Mouse (Mus musculus) gastrocnemius, adult 8-10 months (tissue): ENCODE measurements around the gene Slc16a13. TPM values are rescaled to one million over a fixed set of nuclear protein-coding genes. Genes with fewer than 3 reads are reported as not detected.

Experiments
- DNase-seq, 2 experiments: peaks; one replicate each; pipeline ENCODE4 v3.0.0; 2022; ENCODE audit warnings: low spot score in 2 of 2
- total RNA-seq, 4 experiments: library from RNA; stranded (reverse); gene quantifications; 2 replicates each; pipeline ENCODE4 v1.2.4; 2022

The Slc16a13 gene
- total RNA-seq, 4 experiments from 2014 or later = 0.13 to 0.89 (median 0.35) TPM

- no peak for DNase-seq
These were observed 8.4 kb downstream of the Slc16a13 start, which contains the start of gene Slc16a11 for GRCm38 (mm10) chr11:70212423-70212822. Gene Slc16a11, plus strand, starts transcription at chr11:70212752.

GRCm38 (mm10) chr11:70211972-70212371 is 8.9 kb downstream of the Slc16a13 start:
- DNase-seq = no peak

GRCm38 (mm10) chr11:70210681-70211080 is 10.2 kb downstream of the Slc16a13 start:
- DNase-seq = no peak

- no peak for DNase-seq
These were observed 12.0 kb downstream of the Slc16a13 start for GRCm38 (mm10) chr11:70208778-70209388.

DNA sequence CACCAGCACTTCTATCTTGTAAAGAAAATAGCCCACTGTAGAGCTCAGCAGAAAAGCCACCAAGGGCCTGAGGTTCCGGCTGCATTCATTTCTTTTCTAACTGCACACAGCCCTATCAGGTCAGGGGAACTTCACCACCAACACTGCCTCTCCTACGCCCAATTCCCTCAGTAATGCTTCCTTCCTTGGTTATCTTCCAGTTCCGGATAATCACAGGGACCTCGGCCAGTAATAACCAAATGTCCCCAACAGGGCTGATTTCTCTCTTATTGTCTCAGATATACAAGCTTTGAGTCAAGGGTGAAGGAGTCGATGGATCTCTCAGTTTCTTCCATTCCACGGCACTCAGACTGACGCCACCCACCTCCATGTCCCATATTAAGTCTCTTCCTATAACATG is 13.6 kb downstream of the Slc16a13 start:
- DNase-seq = no peak

DNA sequence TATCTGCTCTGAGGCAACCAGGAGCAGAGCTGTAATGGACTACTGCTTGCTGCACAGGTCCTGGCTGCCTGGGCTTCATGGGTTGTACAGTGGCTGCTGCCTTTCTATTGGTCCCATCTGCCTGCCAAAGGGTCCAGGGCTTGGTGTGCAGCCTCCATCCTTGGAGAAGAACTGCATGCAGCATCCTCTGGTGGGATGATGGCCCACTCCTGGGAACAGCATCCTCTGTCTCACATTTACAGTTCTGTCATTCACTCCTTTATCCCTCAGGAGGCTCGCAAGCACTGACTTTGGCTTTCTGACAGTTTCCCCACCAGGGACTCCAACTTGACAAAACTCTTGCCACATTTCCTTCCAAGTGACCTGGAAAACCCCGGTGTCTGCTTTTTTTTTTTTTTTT is 14.1 kb downstream of the Slc16a13 start:
- no peak for DNase-seq

DNA sequence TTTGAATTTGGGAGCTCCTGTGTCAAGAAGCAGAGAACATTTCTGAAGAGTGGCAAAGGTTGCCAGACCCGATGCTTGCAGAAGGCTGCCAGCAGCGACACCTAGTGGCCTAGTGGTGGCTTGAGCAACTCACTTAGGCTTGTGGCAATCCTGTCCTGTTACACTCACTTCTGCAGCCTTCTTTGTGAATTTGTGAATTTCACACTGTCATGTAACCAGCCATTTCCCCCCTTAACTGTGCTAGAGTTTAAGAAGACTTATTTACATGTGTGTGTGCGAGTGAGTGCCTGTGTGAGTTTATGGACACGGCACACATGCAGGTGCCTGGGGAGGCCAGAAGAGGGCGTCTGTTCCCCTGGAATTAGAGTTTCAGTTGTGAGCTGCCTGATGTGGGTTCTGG is 19.2 kb downstream of the Slc16a13 start:
- peak; percentile 57 to 66 for DNase-seq

- DNase-seq = no peak
These were observed 20.7 kb downstream of the Slc16a13 start for GRCm38 (mm10) chr11:70200036-70200608.

GRCm38 (mm10) chr11:70199107-70199506 is 21.8 kb downstream of the Slc16a13 start:
- DNase-seq = no peak

GRCm38 (mm10) chr11:70198332-70198731 is 22.5 kb downstream of the Slc16a13 start:
- DNase-seq = no peak

GRCm38 (mm10) chr11:70193354-70194285 is 27.2 kb downstream of the Slc16a13 start:
- DNase-seq = no peak

DNA sequence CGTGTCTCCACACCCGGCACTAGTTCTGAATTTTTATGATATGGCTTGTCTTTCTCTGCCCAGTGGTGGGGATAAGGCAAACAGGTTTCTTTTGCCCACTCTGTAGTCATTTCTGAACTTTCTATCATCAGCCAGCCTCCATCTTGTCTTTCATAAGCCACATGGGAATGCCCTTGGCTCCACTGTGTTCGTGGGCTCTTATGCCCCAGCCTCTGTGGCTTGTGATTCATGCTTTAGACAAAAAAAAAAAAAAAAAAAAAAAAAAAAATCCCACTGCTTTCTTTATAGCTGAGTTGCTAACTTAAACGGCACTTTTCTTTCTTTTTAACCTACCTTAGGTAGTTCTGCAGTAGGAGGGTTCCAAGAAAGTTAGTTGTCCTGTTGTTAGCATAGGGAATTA is 28.7 kb downstream of the Slc16a13 start:
- DNase-seq = no peak

GRCm38 (mm10) chr11:70191188-70191587 is 29.7 kb downstream of the Slc16a13 start:
- no peak for DNase-seq

DNA sequence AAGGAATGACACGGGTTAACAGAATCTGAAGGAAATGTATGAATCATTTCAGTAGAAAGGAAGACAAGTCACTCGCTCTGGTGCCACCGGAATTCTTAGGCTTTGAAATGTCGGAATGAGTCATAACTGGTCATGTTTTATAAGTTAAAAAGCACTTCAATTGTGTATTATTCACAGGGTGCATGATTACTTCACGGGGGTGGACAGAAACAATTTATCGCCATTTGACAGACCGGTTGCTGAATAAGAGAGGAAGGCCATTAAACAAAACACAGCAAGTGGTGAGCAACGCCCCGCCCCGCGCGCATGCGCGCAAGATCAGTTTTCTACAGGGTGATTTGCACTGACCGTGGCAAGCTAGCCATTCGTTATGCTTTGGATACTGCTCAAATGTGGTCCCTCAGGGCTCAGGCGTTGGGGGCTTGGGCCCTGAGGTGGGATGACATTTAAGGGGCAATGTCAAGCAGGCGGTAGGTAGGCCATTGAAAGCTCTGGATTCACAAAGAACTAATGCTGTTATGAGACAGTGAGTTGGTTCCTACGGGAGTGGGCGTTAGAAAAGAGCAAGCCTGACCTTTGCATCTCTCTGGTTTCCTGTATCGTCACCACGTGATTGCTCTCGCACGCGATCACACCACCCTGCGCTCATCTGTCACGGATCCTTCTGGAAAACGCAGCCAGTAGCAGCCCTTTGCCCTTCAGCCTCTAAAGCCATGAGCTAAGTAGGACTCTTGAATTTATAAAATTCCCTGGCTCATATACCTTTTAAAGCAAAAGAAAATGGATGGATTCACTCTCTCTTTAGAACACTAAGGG is 31.3 kb downstream of the Slc16a13 start:
- no peak for DNase-seq

- no peak for DNase-seq
These were observed 35.7 kb downstream of the Slc16a13 start for GRCm38 (mm10) chr11:70185120-70185519.

DNA sequence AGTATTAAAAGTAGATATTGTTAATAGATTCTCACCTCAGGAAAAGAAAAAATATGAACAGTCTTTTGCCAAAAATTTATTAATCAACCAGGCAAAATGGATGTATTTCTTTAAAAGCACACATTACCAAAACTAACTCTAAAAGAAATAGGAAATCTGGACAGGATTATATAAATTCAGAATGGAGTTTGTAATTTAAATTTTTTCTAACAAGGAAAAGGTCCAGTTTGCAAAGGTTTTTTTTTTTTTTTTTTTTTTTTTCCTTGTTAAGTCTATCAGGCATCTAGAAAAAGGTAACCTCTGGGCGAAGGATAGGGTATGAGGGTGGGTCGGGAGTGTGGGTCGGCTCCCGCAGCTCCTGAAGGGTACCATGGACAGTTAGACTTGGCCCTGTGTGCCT is 40.4 kb downstream of the Slc16a13 start:
- no peak for DNase-seq

- DNase-seq = no peak
These were observed 41.5 kb downstream of the Slc16a13 start for GRCm38 (mm10) chr11:70179401-70179800.

GRCm38 (mm10) chr11:70178756-70179155 is 42.1 kb downstream of the Slc16a13 start:
- no peak for DNase-seq

DNA sequence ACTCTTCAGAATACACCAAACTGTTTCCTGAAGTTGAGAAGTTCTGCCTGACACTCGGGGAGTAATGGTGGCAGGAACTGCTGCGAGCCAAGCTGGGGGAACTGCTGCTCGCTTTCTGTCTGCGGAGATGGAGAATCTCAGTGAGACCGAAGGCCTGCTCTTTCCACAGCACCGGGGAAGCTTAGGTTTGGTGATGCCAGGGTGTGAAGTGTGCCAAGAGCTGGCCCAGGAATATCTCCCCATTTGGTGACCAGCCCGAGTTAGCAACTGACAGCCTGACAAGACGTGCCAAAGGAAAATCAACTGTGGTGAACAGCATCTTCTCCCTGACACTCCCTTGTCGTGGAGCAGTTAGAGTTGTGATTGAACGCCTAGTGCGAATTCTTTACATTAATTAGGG is 42.6 kb downstream of the Slc16a13 start:
- DNase-seq = no peak

DNA sequence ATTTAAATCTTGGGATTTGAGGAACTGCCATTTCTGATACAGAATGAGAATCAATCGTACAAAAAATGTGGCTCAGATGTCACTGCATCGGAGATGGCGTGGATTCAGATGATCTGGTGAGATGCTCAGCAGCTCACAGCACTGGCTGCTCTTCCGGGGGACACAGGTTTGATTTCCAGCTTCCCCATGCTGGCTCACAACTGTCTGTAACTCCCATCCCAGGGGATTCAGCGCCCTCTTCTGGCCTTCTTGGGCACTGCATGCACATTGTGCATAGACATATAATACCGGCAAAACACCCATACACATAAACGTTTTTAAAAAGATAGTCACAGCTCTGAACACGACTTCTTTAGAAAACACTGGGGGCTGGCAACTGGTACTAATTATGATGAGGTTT is 43.2 kb downstream of the Slc16a13 start:
- DNase-seq = no peak

DNA sequence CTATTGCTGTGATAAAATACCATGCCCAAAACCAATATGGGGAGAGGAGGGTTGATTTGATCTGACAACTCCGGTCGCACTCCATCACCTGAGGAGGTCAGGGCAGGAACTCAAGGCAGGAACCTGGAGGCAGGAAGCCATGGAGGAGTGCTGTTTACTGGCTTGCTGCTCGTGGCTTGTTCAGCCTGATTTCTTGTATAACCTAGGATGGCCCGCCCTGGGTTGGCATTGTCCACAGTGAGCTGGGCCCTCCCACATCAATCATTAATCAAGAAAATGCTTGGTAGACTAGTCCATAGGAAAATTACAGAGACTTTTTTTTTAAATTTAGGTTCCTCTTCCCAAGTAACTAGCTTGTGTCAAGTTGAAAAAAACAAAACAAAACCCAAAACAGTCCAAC is 46.4 kb downstream of the Slc16a13 start:
- DNase-seq = no peak
